Mouse (Mus musculus) CH12.LX (cell line): ENCODE results near the gene Copg2. TPM values are rescaled to one million over a fixed set of nuclear protein-coding genes. Genes with fewer than 3 reads are reported as not detected.

ENCODE experiments used
- DNase-seq: peaks from one replicate; pipeline ENCODE4 v3.0.0-alpha.2; 2013; ENCODE audit errors: extremely low read depth
- H3K27ac ChIP-seq: 2 replicates; pipeline ENCODE4 v1.5.1; 2012; ENCODE audit warnings: low read depth, mild to moderate bottlenecking, control low read depth, moderate library complexity; ENCODE audit not compliant: insufficient read depth
- H3K27me3 ChIP-seq: replicated peaks from 2 replicates; pipeline ENCODE3; 2012; ENCODE audit warnings: inconsistent platforms
- H3K36me3 ChIP-seq, 2 experiments: replicated peaks in 1 of 2; 2 replicates each; pipeline versions ENCODE3 to v1.6.1; 2012; ENCODE audit warnings: inconsistent platforms in 1 of 2, low read length in 1 of 2, mild to moderate bottlenecking in 1 of 2, mixed read lengths in 1 of 2, moderate library complexity in 1 of 2; ENCODE audit not compliant: control insufficient read depth in 1 of 2, insufficient read depth in 1 of 2
- H3K4me1 ChIP-seq, 2 experiments: 2 replicates each; pipeline ENCODE4 v1.6.1; 2012; ENCODE audit warnings: inconsistent platforms in 1 of 2, moderate library complexity in 1 of 2; ENCODE audit not compliant: insufficient read depth in 2 of 2, control insufficient read depth in 1 of 2
- H3K4me2 ChIP-seq: 2 replicates; pipeline ENCODE4 v1.6.1; 2012; ENCODE audit warnings: low read depth, mild to moderate bottlenecking, control low read depth; ENCODE audit not compliant: poor library complexity, insufficient read depth, severe bottlenecking
- H3K4me3 ChIP-seq, 3 experiments: fragments of 150-350 bp in 1 of 3; sonication (generic) in 1 of 3; replicated peaks in 1 of 3; 2 replicates each; pipeline versions ENCODE3 to v1.5.1; 2011 to 2012; ENCODE audit warnings: low read depth in 2 of 3, low read length in 2 of 3, mild to moderate bottlenecking in 2 of 3, moderate library complexity in 2 of 3, control low read depth in 1 of 3, improper control_type of control experiment in 1 of 3, inconsistent platforms in 1 of 3, mixed read lengths in 1 of 3; ENCODE audit not compliant: poor library complexity in 1 of 3
- H3K79me2 ChIP-seq: replicated peaks from 2 replicates; pipeline ENCODE4 v1.6.1; 2012; ENCODE audit warnings: mild to moderate bottlenecking, moderate library complexity; ENCODE audit not compliant: control insufficient read depth, poor library complexity, insufficient read depth, severe bottlenecking; ENCODE audit errors: extremely low read depth
- H3K9ac ChIP-seq: 2 replicates; pipeline ENCODE4 v1.6.1; 2012; ENCODE audit warnings: low read depth, mild to moderate bottlenecking, control low read depth, moderate library complexity; ENCODE audit not compliant: insufficient read depth
- H3K9me3 ChIP-seq: replicated peaks from 2 replicates; pipeline ENCODE3; 2012; ENCODE audit warnings: low read length, inconsistent platforms, mixed read lengths
- CHD1 ChIP-seq: IDR thresholded peaks from 2 replicates; pipeline ENCODE4 v1.6.1; 2012; ENCODE audit warnings: low read depth, low read length, improper control_type of control experiment, inconsistent platforms
- CHD2 ChIP-seq: IDR thresholded peaks from 2 replicates; pipeline ENCODE4 v1.6.1; 2011; ENCODE audit warnings: low read length, improper control_type of control experiment
- CTCF ChIP-seq, 2 experiments: IDR thresholded peaks in 1 of 2; conservative IDR thresholded peaks in 1 of 2; 2 replicates each; pipeline ENCODE4 v1.5.1; 2011 to 2012; ENCODE audit warnings: low read depth in 2 of 2, low read length in 2 of 2, improper control_type of control experiment in 1 of 2, inconsistent platforms in 1 of 2, mild to moderate bottlenecking in 1 of 2, moderate library complexity in 1 of 2
- E2F4 ChIP-seq: IDR thresholded peaks from 2 replicates; pipeline ENCODE4 v1.6.1; 2011; ENCODE audit warnings: low read depth, low read length, improper control_type of control experiment; ENCODE audit not compliant: insufficient replicate concordance
- ELF1 ChIP-seq: IDR thresholded peaks from 2 replicates; pipeline ENCODE4 v1.6.1; 2014; ENCODE audit warnings: low read depth, mild to moderate bottlenecking, inconsistent platforms, low read length, improper control_type of control experiment
- EP300 ChIP-seq: IDR thresholded peaks from 2 replicates; pipeline ENCODE4 v1.6.1; 2011; ENCODE audit warnings: low read length, improper control_type of control experiment
- HCFC1 ChIP-seq: IDR thresholded peaks from 2 replicates; pipeline ENCODE4 v1.6.1; 2012; ENCODE audit warnings: low read depth, mild to moderate bottlenecking, inconsistent platforms, low read length, improper control_type of control experiment
- IRF4 ChIP-seq: IDR thresholded peaks from 2 replicates; pipeline ENCODE4 v1.6.1; 2014; ENCODE audit warnings: low read depth, mild to moderate bottlenecking, inconsistent platforms, low read length, improper control_type of control experiment
- JUN ChIP-seq: IDR thresholded peaks from 2 replicates; pipeline ENCODE4 v1.6.1; 2011; ENCODE audit warnings: low read depth, mild to moderate bottlenecking, low read length, improper control_type of control experiment, moderate library complexity; ENCODE audit not compliant: insufficient read depth
- JUND ChIP-seq: conservative IDR thresholded peaks from 2 replicates; pipeline ENCODE4 v1.6.1; 2011; ENCODE audit warnings: low read depth, low read length, improper control_type of control experiment
- KAT2A ChIP-seq: IDR thresholded peaks from 2 replicates; pipeline ENCODE4 v1.6.1; 2012; ENCODE audit warnings: low read length, improper control_type of control experiment, inconsistent platforms; ENCODE audit not compliant: insufficient replicate concordance
- MEF2A ChIP-seq: IDR thresholded peaks from 2 replicates; pipeline ENCODE4 v1.6.1; 2014; ENCODE audit warnings: low read depth, mild to moderate bottlenecking, inconsistent platforms, low read length, improper control_type of control experiment, borderline replicate concordance
- MYC ChIP-seq: IDR thresholded peaks from 2 replicates; pipeline ENCODE4 v1.6.1; 2011; ENCODE audit warnings: low read depth, mild to moderate bottlenecking, improper control_type of control experiment, low read length
- NRF1 ChIP-seq: IDR thresholded peaks from 2 replicates; pipeline ENCODE4 v1.6.1; 2014; ENCODE audit warnings: low read depth, mild to moderate bottlenecking, inconsistent platforms, low read length, improper control_type of control experiment, moderate library complexity
- PAX5 ChIP-seq: IDR thresholded peaks from 2 replicates; pipeline ENCODE4 v1.6.1; 2012; ENCODE audit warnings: low read length, inconsistent platforms, mixed read lengths
- POLR2AphosphoS2 ChIP-seq: IDR thresholded peaks from 2 replicates; pipeline ENCODE4 v1.6.1; 2011; ENCODE audit warnings: low read depth, low read length, improper control_type of control experiment
- TCF12 ChIP-seq: IDR thresholded peaks from 2 replicates; pipeline ENCODE4 v1.6.1; 2014; ENCODE audit warnings: low read depth, mild to moderate bottlenecking, inconsistent platforms, low read length, improper control_type of control experiment
- UBTF ChIP-seq: IDR thresholded peaks from 2 replicates; pipeline ENCODE4 v1.6.1; 2012; ENCODE audit warnings: low read depth, mild to moderate bottlenecking, inconsistent platforms, low read length, improper control_type of control experiment, moderate library complexity
- USF1 ChIP-seq: IDR thresholded peaks from 2 replicates; pipeline ENCODE4 v1.6.1; 2014; ENCODE audit warnings: low read depth, mild to moderate bottlenecking, inconsistent platforms, low read length, improper control_type of control experiment
- ZMIZ1 ChIP-seq: IDR thresholded peaks from 2 replicates; pipeline ENCODE4 v1.6.1; 2012; ENCODE audit warnings: low read depth, mild to moderate bottlenecking, inconsistent platforms, low read length, improper control_type of control experiment
- dilution Hi-C: fragments of 300-500 bp; cut with MboI; formaldehyde crosslinking; loops from 2 replicates; pipeline ENCODE4 v1.14.3; 2020; ENCODE audit warnings: low sequenced_read_pairs; ENCODE audit not compliant: extremely low pct_unique_long_range_greater_than_20kb, extremely low pct_ligation_motif_present
- in situ Hi-C: fragments of 300-500 bp; cut with MboI; formaldehyde crosslinking; loops from 3 replicates; pipeline ENCODE4 v1.14.3; 2019; ENCODE audit warnings: low sequenced_read_pairs, low pct_ligation_motif_present, low pct_unique_long_range_greater_than_20kb, mixed read lengths
- polyA plus RNA-seq: library from polyadenylated mRNA; unstranded; fragments of >175 nt; gene quantifications from 2 replicates; pipeline ENCODE4 v1.2.1, GENCODE M21; 2012; ENCODE audit warnings: low read depth; ENCODE audit not compliant: insufficient read length
- total RNA-seq, 2 experiments: library from RNA; depleted of rRNA; stranded (reverse); fragments of 300-350 nt in 1 of 2; fragments of >200 nt in 1 of 2; gene quantifications; 2 replicates each; pipeline ENCODE4 v1.2.3; 2012 to 2014

The Copg2 gene
- total and polyA plus RNA-seq, 3 experiments, result 23.3 to 43.7 (median 28.9) TPM

DNA sequence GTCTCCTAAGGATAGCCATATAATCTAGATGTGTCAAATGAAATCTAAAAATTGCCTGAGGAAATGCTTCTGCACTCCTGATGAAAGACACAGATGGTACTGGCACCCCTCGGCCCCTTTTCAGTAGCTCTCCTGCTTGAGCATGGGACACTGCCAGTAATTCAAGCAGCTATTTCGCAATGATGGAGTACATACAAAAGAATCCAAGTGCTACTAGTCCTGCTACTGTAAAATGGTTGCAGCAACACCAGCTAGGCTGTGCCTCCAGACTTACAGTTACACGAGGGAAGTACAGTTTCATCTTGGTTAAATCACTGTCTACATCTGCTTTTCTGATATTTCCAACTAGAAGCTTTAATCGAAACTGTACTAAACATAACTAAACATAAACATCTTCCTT, 13.1 kb downstream of the Copg2 start:
- Histone ChIP-seq H3K4me3 (no peak overlapping the region), H3K27ac (no peak overlapping the region), H3K4me2 (no peak overlapping the region), H3K9ac (no peak overlapping the region), H3K4me1 (no peaks in the 10 kb centered on the region), H3K79me2 (no peaks in the 10 kb centered on the region), H3K36me3 (peaks cover 12 to 29% of the 10 kb centered on the region in 2 experiments), H3K9me3 (no peaks in the 10 kb centered on the region), H3K27me3 (no peaks in the 10 kb centered on the region)
- dilution Hi-C loops, result no loop called here
- TF ChIP-seq JUN (no peak), EP300 (no peak), MYC (no peak), KAT2A (no peak), TCF12 (no peak), POLR2AphosphoS2 (no peak), MEF2A (no peak), CHD2 (no peak), ELF1 (no peak), USF1 (no peak), HCFC1 (no peak), CHD1 (no peak), CTCF (conservative IDR thresholded peaks at IDR 0.05 in 1 of 2, IDR thresholded peaks at IDR 0.05 in 1 of 2; ENCODE audit: low read depth in 2 of 2, low read length in 2 of 2) (no peak)
- in situ Hi-C loops, result no loop called here
- DNase-seq, result no peak

DNA sequence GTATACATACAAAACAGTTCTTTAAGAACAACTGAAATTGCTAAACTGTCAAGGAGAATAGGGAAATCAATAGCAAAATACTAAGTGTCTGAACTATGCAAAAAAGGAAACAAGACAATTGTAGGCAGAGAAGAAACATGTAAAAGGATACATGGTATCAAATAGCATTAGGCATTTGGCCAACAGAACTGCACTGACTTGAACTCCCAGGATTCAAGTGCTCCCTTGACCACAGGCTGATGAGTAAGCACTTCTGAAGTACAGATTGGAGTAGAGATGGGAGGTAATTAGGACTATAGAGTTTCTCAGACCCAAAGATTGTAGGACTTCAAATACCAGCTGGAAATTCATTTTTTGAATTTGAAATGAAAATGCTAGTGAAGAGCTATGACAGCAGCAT, 19.9 kb downstream of the Copg2 start:
- Histone ChIP-seq H3K4me1 (no peaks in the 10 kb centered on the region), H3K27ac (no peak overlapping the region), H3K36me3 (peaks cover 0 to 25% of the 10 kb centered on the region in 2 experiments), H3K9ac (no peak overlapping the region), H3K9me3 (peaks cover 5% of the 10 kb centered on the region), H3K4me3 (no peak overlapping the region), H3K4me2 (no peak overlapping the region), H3K79me2 (no peaks in the 10 kb centered on the region), H3K27me3 (no peaks in the 10 kb centered on the region)
- no peak for DNase-seq
- no peak for TF ChIP-seq POLR2AphosphoS2
- no peak for TF ChIP-seq UBTF
- in situ Hi-C loops (no loop called here), dilution Hi-C loops (no loop called here)

- no peaks in the 10 kb centered on the region for H3K9me3 ChIP-seq
- H3K9ac ChIP-seq, result no peak overlapping the region
- H3K27ac ChIP-seq, result no peak overlapping the region
- no peak for DNase-seq
- H3K4me3 ChIP-seq, result no peak overlapping the region
- no peaks in the 10 kb centered on the region for H3K4me1 ChIP-seq
- in situ Hi-C loops (no loop called here), dilution Hi-C loops (no loop called here)
- H3K4me2 ChIP-seq, result no peak overlapping the region
- H3K36me3 ChIP-seq, result no peaks in the 10 kb centered on the region
- TF ChIP-seq PAX5, result no peak
- TF ChIP-seq IRF4, result no peak
- no peak for TF ChIP-seq ZMIZ1
- TF ChIP-seq NRF1, result no peak
- no peak for TF ChIP-seq JUND
- TF ChIP-seq E2F4, result no peak
- no peaks in the 10 kb centered on the region for H3K79me2 ChIP-seq
- no peaks in the 10 kb centered on the region for H3K27me3 ChIP-seq
Observed at GRCm38 (mm10) chr6:30866501-30866900, 30.1 kb downstream of the Copg2 start.
